Mouse (Mus musculus): ENCODE data around the gene Crim1. TPM values are rescaled to one million over a fixed set of nuclear protein-coding genes. Genes with fewer than 3 reads are reported as not detected.

Crim1 gene
- polyA plus RNA-seq, 1 experiment, result 54.2 TPM

- Histone ChIP-seq H3K27me3 (replicated peaks; ENCODE audit: control insufficient read depth, insufficient read depth, low read length) (no peaks in the 10 kb centered on the region), H3K4me1 (ENCODE audit: control insufficient read depth, insufficient read depth, low read length) (peaks cover 29% of the 10 kb centered on the region), H3K36me3 (ENCODE audit: control insufficient read depth, insufficient read depth, low read length) (no peaks in the 10 kb centered on the region; the same call in none of the 2 replicates), H3K4me3 (ENCODE audit: insufficient read depth, low read depth, low read length) (no peak overlapping the region), H3K27ac (ENCODE audit: insufficient read depth, low read depth, low read length) (peak overlapping the region; percentile 64)
- DNase-seq, result peak; percentile 49
- TF ChIP-seq POLR2A (IDR thresholded peaks at IDR 0.05; ENCODE audit: low read depth, low read length), result no peak
- no peak for TF ChIP-seq CTCF (conservative IDR thresholded peaks at IDR 0.05; ENCODE audit: insufficient read depth, insufficient read length, low read depth, low read length)
- 61% methylated on average over 12 of the region's 12 CpGs for WGBS
Measured at GRCm38 (mm10) chr17:78400130-78400840, 200.2 kb downstream of the Crim1 start.

GRCm38 (mm10) chr17:78401311-78401710, 201.3 kb downstream of the Crim1 start:
- Histone ChIP-seq H3K4me1 (ENCODE audit: control insufficient read depth, insufficient read depth, low read length) (peaks cover 28% of the 10 kb centered on the region), H3K4me3 (ENCODE audit: insufficient read depth, low read depth, low read length) (no peak overlapping the region), H3K27ac (ENCODE audit: insufficient read depth, low read depth, low read length) (peak overlapping the region; percentile 81), H3K36me3 (ENCODE audit: control insufficient read depth, insufficient read depth, low read length) (no peaks in the 10 kb centered on the region; the same call in none of the 2 replicates), H3K27me3 (replicated peaks; ENCODE audit: control insufficient read depth, insufficient read depth, low read length) (no peaks in the 10 kb centered on the region)
- WGBS, result 43% methylated on average over 6 of the region's 6 CpGs
- DNase-seq, result peak; percentile 75
- TF ChIP-seq CTCF (conservative IDR thresholded peaks at IDR 0.05; ENCODE audit: insufficient read depth, insufficient read length, low read depth, low read length), result no peak

- H3K27ac ChIP-seq (ENCODE audit: insufficient read depth, low read depth, low read length), result peak overlapping the region; percentile 81
- H3K4me3 ChIP-seq (ENCODE audit: insufficient read depth, low read depth, low read length), result no peak overlapping the region
- WGBS, result 36% methylated on average over 4 of the region's 4 CpGs
- TF ChIP-seq POLR2A (IDR thresholded peaks at IDR 0.05; ENCODE audit: low read depth, low read length), result no peak
- TF ChIP-seq CTCF (conservative IDR thresholded peaks at IDR 0.05; ENCODE audit: insufficient read depth, insufficient read length, low read depth, low read length), result no peak
- peaks cover 25% of the 10 kb centered on the region for H3K4me1 ChIP-seq (ENCODE audit: control insufficient read depth, insufficient read depth, low read length)
- H3K36me3 ChIP-seq (ENCODE audit: control insufficient read depth, insufficient read depth, low read length), result no peaks in the 10 kb centered on the region; the same call in none of the 2 replicates
- DNase-seq, result no peak
- no peaks in the 10 kb centered on the region for H3K27me3 ChIP-seq (replicated peaks; ENCODE audit: control insufficient read depth, insufficient read depth, low read length)
Measured at GRCm38 (mm10) chr17:78401713-78402112, 201.7 kb downstream of the Crim1 start.

- DNase-seq, result peak; percentile 43
- TF ChIP-seq POLR2A (IDR thresholded peaks at IDR 0.05; ENCODE audit: low read depth, low read length) (no peak), CTCF (conservative IDR thresholded peaks at IDR 0.05; ENCODE audit: insufficient read depth, insufficient read length, low read depth, low read length) (no peak)
- Histone ChIP-seq H3K27ac (ENCODE audit: insufficient read depth, low read depth, low read length) (peak overlapping the region; percentile 78), H3K36me3 (ENCODE audit: control insufficient read depth, insufficient read depth, low read length) (no peaks in the 10 kb centered on the region; the same call in none of the 2 replicates), H3K4me3 (ENCODE audit: insufficient read depth, low read depth, low read length) (no peak overlapping the region), H3K4me1 (ENCODE audit: control insufficient read depth, insufficient read depth, low read length) (peaks cover 25% of the 10 kb centered on the region), H3K27me3 (replicated peaks; ENCODE audit: control insufficient read depth, insufficient read depth, low read length) (no peaks in the 10 kb centered on the region)
- 55% methylated on average over 6 of the region's 6 CpGs for WGBS
Measured at GRCm38 (mm10) chr17:78402174-78402573, 202.1 kb downstream of the Crim1 start.

DNA sequence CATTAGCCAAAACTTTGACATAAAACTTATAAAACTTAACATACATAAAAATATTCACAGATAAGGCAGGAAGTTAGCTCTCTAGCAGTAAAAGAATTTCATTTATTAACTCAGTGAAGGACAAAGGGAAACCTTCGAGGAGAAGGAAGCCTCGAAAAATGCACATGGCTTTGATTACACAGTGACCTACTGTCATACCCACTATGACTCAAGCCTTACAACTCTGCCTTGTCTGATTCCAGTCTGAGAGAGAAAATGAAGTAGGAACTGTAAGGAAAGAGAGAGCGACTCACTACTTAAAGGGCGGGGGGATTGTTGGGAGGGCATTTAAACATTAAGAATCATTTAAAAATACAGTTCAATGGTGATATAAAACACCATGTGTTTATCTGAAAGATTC, 203.2 kb downstream of the Crim1 start:
- TF ChIP-seq CTCF (conservative IDR thresholded peaks at IDR 0.05; ENCODE audit: insufficient read depth, insufficient read length, low read depth, low read length) (no peak), POLR2A (IDR thresholded peaks at IDR 0.05; ENCODE audit: low read depth, low read length) (no peak)
- WGBS, result 56% methylated on average over 4 of the region's 4 CpGs
- Histone ChIP-seq H3K36me3 (ENCODE audit: control insufficient read depth, insufficient read depth, low read length) (no peaks in the 10 kb centered on the region; the same call in none of the 2 replicates), H3K4me1 (ENCODE audit: control insufficient read depth, insufficient read depth, low read length) (peaks cover 31% of the 10 kb centered on the region), H3K4me3 (ENCODE audit: insufficient read depth, low read depth, low read length) (no peak overlapping the region), H3K27ac (ENCODE audit: insufficient read depth, low read depth, low read length) (no peak overlapping the region), H3K27me3 (replicated peaks; ENCODE audit: control insufficient read depth, insufficient read depth, low read length) (no peaks in the 10 kb centered on the region)
- no peak for DNase-seq

DNA sequence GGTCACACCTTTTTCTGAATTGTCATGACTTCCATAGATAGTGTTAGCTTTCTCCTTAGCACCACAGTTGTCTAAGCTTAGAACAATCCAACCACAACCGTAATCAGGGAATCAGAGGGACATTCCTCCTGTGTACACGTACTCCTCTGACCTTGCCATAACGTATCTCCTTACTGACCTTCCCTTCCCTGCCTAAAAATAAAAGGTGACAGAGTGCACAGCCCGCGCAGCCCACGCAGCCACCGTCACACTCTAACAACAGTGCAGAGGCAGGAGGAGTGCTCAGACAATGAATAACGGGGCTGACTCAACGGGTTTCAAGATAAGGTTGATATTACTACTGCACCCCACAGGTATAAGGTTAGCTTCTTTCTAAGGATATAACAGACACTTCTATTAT, 203.8 kb downstream of the Crim1 start:
- H3K4me1 ChIP-seq (ENCODE audit: control insufficient read depth, insufficient read depth, low read length), result peaks cover 33% of the 10 kb centered on the region
- TF ChIP-seq CTCF (conservative IDR thresholded peaks at IDR 0.05; ENCODE audit: insufficient read depth, insufficient read length, low read depth, low read length) (no peak), POLR2A (IDR thresholded peaks at IDR 0.05; ENCODE audit: low read depth, low read length) (no peak)
- H3K36me3 ChIP-seq (ENCODE audit: control insufficient read depth, insufficient read depth, low read length), result no peaks in the 10 kb centered on the region; the same call in 1 of the 2 replicates
- no peaks in the 10 kb centered on the region for H3K27me3 ChIP-seq (replicated peaks; ENCODE audit: control insufficient read depth, insufficient read depth, low read length)
- no peak for DNase-seq
- WGBS, result 58% methylated on average over 9 of the region's 9 CpGs
- H3K4me3 ChIP-seq (ENCODE audit: insufficient read depth, low read depth, low read length), result no peak overlapping the region
- H3K27ac ChIP-seq (ENCODE audit: insufficient read depth, low read depth, low read length), result no peak overlapping the region; the same call in 1 of the 2 replicates

- H3K36me3 ChIP-seq (ENCODE audit: control insufficient read depth, insufficient read depth, low read length), result no peaks in the 10 kb centered on the region; the same call in 1 of the 2 replicates
- peaks cover 29% of the 10 kb centered on the region for H3K4me1 ChIP-seq (ENCODE audit: control insufficient read depth, insufficient read depth, low read length)
Measured at GRCm38 (mm10) chr17:78405336-78405735, 205.3 kb downstream of the Crim1 start.

More at GRCm38 (mm10) chr17:78405336-78405735, 205.3 kb downstream of the Crim1 start:
- Histone ChIP-seq H3K27ac (ENCODE audit: insufficient read depth, low read depth, low read length) (no peak overlapping the region), H3K27me3 (replicated peaks; ENCODE audit: control insufficient read depth, insufficient read depth, low read length) (no peaks in the 10 kb centered on the region), H3K4me3 (ENCODE audit: insufficient read depth, low read depth, low read length) (no peak overlapping the region)
- no peak for TF ChIP-seq POLR2A (IDR thresholded peaks at IDR 0.05; ENCODE audit: low read depth, low read length)
- no peak for TF ChIP-seq CTCF (conservative IDR thresholded peaks at IDR 0.05; ENCODE audit: insufficient read depth, insufficient read length, low read depth, low read length)
- 84% methylated on average over 3 of the region's 3 CpGs for WGBS
- DNase-seq, result peak; percentile 21
